Mouse (Mus musculus): ENCODE measurements around the gene Acvr1c.

Gene Acvr1c

DNA sequence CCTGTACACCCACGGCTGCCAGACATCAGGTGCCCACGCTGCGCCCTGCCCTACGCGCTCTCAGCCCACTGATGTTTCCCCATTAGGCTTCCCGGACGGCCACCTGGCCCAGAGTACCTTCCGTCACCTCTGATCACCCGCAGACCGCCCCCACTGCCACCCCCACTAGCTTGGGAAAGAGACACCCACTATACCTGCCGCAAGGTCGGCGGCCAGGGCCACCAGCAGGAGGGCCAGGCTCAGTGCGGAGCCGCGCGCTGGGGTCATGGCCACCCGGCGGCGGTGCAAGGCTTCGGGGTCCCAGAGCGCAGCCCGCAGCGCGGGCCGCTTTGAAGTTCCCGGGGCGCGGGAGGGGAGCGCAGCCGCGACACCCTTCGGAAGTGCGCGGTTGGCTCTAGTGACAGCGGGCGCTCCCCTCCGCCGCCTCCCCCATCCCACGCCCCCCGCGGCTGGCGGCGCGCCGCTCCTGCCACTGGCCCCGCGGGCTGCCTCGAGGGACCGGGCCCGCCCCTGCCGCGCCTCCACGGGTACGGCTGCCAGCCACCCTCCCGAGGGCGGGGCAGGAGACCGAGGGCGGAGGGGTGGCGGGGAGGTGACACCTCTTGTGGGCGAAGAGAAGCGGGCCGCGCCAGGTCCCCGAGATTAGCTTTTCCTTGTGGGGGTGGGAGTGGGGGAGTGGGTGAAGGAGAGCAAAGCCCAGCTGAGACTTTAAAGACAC lies at the start of gene Acvr1c:
Gene Acvr1c (minus strand): TSS at position 482 of the 718 bp plus-strand sequence.
- WGBS: 1% methylated on average over 60 of the region's 65 CpGs

DNA sequence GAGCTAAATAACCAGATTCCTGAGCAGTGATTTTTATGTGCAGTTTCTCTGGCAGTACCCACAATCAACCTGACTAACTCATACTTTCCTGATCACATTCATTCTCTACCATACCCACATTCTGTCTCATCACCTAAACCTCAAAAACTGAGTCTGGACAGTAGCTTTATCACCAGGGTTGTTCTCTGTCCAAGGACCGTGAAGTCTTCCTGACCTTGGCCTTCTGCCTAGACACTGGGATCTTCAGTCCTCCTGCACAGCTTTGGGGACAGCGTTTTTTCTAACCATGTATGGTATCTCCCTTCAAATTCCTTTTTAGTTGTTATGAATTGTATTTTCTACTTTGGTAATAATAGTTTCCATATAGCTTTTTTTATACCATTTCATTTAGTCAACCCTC lies 45.8 kb upstream of the Acvr1c start:
- 89% methylated on average over 2 of the region's 2 CpGs for WGBS

DNA sequence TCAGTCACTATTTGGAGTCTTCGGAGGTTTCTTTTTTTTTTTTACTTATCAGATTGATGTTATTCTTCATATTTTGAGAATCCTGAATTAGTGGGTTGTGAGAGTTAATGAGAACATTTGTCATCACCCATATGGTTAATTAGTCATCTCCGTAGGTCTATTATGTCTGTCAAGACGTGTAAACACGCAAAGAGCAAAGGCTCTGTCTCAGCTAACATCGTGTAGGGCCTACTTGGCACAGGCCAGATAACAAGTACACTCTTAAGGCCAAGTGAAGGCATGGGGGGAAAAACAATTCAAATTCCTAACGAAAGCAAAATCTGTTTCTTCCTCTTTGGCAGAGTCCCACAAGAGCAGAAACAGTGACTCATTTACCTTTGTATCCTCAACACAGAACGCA lies 30.9 kb upstream of the Acvr1c start:
- WGBS: 55% methylated on average over 7 of the region's 7 CpGs

DNA sequence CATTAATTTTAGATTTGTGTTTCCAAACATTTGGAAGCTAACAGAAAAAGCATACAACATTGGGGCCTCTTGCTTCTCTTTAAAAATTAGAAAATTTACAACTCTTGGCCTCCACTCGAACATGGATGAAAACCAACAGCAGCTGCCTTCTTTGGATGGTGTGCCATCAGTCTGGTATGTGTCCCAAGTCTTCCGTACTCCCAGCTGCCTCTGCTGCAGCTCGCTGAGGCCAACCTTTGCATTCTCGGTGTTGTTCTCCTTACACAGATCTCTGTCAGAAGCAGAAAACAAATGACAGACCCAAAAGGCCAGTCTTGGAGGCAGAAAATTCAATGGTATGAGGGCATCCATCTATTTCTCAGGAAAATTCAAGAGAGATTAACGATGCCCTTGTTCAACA lies 22.3 kb upstream of the Acvr1c start:
- WGBS: 63% methylated on average over 5 of the region's 5 CpGs

DNA sequence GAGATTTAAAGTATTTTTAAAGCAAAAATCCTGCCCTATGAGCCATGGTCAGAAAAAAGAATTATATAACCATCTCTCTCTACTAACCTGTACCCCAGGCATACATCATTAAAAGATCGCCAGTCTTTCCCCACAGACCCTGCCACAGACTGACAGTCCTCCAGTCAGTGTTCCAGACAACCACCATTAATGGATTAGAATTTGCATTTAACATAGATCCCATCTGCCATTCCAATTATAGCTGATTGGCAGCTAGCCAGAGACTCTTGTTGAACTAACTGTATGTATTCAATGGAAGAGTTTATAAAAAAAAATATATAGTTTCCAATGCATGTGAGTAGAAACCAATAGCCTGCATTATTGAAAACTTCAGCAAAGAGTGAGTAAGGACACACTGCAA lies 21.8 kb upstream of the Acvr1c start:
- WGBS: 72% methylated on average over 1 of the region's 1 CpGs

DNA sequence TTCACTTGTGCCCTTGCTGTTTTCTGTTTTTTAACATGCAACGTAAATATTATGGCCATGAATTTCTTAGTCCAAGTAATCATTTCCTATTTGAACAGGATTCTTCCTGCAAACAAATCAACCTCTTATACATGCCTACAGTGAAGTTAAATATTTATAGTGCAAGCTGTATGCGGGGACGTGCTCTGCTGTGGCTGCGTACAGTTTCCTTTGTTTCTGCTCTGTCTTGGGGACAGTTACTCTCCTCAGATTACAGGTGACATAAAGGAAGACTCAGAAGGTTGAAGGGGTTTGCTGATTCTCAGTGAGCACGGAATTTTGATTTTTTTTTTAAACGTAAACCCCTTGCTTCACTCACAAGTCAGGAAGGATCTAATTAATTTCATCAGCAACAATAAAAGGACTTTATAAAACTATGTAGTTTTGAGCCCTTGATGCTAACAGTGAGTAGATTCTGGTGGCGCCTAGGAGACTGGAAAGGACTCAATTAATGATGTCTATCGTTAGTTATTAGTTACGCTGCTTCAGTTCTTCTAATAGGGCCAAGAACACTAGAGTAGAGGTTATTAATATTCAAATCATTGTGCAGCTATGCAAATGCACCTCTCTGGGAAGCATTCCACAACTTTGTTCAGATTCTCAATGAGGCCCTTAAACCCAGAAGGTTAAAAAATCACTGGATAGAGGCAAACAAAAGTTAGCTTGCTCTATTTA lies 19.9 kb upstream of the Acvr1c start:
- 66% methylated on average over 9 of the region's 9 CpGs for WGBS

DNA sequence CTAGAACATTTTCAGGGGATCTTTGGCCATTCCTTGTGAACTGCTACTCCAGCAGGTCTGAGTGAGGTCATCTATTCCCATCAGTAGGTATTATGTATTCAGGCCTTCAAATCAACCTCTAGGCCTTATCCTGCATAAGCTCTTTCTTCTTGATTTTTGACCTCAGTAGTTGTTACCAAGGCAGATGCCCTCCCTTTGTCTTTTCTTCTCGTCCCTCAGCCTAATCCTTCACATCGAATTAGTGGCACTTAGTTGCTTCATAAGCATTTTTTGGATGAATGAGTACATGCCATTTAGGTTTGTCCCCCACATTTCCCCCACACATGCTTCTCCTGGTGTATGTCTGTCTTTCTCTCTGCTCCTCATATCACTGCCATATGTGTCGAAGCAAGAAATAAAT lies 8.5 kb upstream of the Acvr1c start:
- WGBS: 81% methylated on average over 3 of the region's 3 CpGs

DNA sequence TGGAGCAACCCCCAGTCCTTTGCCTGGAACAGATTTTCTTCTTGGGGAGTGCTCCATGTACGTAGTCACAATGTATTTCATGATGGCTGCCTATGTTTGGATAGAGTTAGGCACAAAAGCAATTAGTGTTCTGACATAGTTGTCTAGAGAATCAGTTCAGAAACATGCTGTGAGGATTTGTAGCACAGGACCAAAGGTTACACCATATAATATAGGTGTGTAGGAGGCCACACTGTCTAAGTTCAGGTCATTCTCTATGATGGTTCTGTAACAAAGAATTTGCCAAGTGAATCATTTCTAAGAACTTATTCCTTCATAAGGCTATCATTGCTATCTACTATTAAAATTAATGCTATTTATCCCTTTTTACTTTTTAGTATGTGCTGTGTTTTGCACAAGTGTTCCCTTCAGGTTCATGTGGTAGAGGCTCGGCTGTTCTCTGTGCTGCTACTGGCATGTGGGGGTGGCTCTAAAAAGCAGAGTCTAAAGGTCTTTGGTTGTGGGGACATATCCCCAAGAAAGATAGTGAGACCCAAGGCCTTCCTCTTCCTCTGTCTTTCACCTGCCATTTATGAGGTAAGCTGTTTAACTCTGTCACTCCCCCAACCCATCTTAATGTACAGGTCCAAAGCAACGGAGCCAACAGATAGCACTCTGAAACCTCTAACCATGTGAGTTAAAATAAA lies 3.8 kb upstream of the Acvr1c start:
- WGBS: 89% methylated on average over 3 of the region's 3 CpGs

DNA sequence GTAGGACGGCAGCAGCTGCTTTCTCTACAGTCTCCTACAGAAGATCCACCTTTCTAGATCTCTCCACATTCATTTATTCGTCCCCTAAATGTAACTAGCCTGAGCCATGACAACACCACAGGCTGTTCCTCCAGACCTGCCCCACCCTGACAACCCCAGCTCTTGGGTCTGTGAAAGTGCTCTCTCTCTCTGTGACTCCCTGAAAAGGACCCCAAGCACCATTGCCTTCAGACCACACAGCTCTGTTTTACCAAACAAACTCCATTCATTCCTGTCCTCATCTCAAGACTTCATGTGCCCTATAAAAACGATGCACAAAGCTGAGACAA lies 401 bp upstream of the Acvr1c start:
- 9% methylated on average over 3 of the region's 3 CpGs for WGBS

GRCm38 (mm10) chr2:58357068-58357413 lies 654 bp downstream of the Acvr1c start:
- under 1% methylated on average over 7 of the region's 7 CpGs for WGBS

GRCm38 (mm10) chr2:58354389-58354788 lies 3.3 kb downstream of the Acvr1c start:
- WGBS: 92% methylated on average over 3 of the region's 3 CpGs

GRCm38 (mm10) chr2:58352846-58353245 lies 4.8 kb downstream of the Acvr1c start:
- 79% methylated on average over 5 of the region's 5 CpGs for WGBS

DNA sequence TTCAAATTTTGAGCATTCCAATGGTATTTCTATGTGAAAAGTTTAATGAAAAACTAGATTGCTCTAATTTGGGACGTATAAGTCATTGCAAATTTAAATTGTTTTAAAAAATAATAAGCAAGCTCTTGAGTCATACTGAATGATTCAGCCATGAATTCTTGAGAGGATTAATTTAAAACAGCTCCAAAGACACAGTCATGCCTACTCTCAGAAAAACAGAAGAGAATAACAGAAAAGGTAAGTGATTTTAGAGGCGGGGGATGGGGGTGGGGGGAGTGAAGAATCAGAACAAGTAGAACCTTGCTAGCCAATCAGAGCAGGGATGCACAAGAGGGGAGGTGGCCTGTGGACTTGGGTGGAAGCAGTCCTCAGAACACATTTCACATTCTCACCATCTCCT lies 7.0 kb downstream of the Acvr1c start:
- WGBS: 58% methylated on average over 2 of the region's 2 CpGs

DNA sequence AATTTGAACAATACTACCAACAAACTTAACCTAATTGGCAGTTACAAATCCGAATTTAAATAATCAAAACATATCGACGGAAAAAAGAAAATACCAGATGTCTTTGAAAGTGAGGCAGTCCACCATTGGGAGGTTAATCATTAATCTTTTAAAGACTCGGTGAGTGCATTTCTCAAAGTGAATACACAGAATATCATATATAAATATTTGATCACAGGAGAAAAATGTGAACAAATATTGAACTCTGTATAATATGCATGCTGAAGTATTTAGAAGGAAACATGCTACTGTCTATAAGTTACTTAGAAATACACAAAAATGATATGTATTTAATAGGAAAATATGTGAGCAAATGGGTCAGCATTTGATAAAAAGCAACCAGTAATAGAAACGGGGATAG lies 21.0 kb downstream of the Acvr1c start:
- WGBS: 87% methylated on average over 5 of the region's 5 CpGs

DNA sequence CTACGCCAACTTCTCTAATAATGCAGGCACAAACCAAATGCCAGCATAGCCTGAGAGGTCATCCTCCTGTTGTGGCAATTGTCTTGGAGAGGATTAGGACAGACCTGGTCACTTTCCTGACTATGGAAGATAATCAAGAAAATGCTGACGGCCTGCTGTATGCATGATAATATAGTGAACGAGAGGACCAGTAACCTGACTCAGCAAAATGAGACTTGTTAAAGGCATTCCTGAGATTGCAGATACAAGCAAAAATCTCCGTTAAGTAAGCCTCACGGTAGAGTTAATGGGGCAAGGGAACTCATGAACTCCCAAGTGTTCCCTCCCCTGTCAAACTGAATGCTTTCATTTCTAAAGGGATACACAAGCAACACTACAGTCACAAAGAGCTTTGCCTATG lies 28.1 kb downstream of the Acvr1c start:
- WGBS: 85% methylated on average over 5 of the region's 5 CpGs

- 10% methylated on average over 23 of the region's 23 CpGs for WGBS
Measured at GRCm38 (mm10) chr2:58324118-58324901, 33.4 kb downstream of the Acvr1c start.

- 81% methylated on average over 6 of the region's 6 CpGs for WGBS
Measured at GRCm38 (mm10) chr2:58323274-58323673, 34.4 kb downstream of the Acvr1c start.

GRCm38 (mm10) chr2:58316186-58316585 lies 41.5 kb downstream of the Acvr1c start:
- WGBS: 84% methylated on average over 7 of the region's 7 CpGs

DNA sequence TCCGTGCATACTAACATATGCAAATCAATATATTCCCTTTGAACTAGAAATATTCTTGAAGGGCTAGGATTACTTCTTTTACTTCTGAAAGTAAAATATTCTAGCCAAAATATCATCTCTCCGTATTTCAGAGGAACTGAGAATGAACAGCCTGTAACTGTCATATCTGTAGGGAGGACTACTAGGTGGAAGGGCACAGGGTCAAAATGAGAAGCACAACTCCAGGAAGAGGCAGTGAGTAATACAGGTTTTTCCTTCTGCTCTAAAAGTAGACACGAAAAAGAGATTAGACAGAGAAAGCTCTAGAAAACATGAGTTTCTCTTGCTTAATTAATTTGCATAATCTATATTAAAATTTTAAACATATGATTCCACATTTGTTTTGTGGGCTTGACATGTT lies 48.0 kb downstream of the Acvr1c start:
- 57% methylated on average over 3 of the region's 3 CpGs for WGBS

DNA sequence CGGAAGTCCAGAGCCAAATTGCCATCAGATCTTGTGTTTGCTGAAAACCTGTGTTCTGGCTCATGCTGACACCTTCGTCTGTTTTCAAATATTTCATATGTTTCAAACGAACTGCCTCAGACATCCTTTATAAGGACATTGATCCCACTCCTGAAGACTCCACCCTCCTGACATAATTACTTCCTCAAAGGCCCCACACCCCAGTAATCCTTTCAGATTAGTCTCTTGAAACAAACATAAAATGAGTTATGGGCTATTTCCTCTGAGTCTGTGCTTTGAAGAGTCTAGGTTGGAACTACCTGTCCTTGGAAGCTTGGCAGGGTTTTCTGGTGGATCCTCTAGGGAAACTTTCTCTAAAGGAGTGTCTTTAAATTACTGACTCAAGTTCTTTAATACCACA lies 53.2 kb downstream of the Acvr1c start:
- 78% methylated on average over 3 of the region's 3 CpGs for WGBS

- 37% methylated on average over 9 of the region's 9 CpGs for WGBS
Measured at GRCm38 (mm10) chr2:58289759-58290431, 67.8 kb downstream of the Acvr1c start.

GRCm38 (mm10) chr2:58289331-58289730 lies 68.4 kb downstream of the Acvr1c start:
- 35% methylated on average over 6 of the region's 6 CpGs for WGBS

Measured in cerebral cortex, adult 2 months (tissue).